Mouse (Mus musculus): ENCODE results near the gene Vmn2r40. TPM values are rescaled to one million over a fixed set of nuclear protein-coding genes. Genes with fewer than 3 reads are reported as not detected.

The Vmn2r40 gene
- not detected for polyA plus RNA-seq (2017; shearing (Covaris generic))

GRCm38 (mm10) chr7:8931335-8931734 is at the start of gene Vmn2r40:
TSS of gene Vmn2r40 (minus strand) at chr7:8931435.

Other genes starting within 250 kb of the Vmn2r40 start
- not detected for gene Vmn2r39, start 99.4 kb upstream of the Vmn2r40 start, polyA plus RNA-seq (2017; shearing (Covaris generic))
- not detected for gene Vmn2r38, start 166.4 kb upstream of the Vmn2r40 start, polyA plus RNA-seq (2017; shearing (Covaris generic))

Data from CD4-positive, CD25-positive, alpha-beta regulatory T cell (primary cell).